Mouse (Mus musculus) liver, embryonic 16.5 days (tissue): ENCODE data around the gene Npas3. TPM values are rescaled to one million over a fixed set of nuclear protein-coding genes. Genes with fewer than 3 reads are reported as not detected.

ENCODE experiments used
- ATAC-seq: fragments of 200-750 bp; cut with Nextera tagmentation; 2 replicates; pipeline ENCODE4 v1.8.0; 2017; ENCODE audit warnings: low read depth, mild to moderate bottlenecking, moderate number of reproducible peaks, moderate library complexity
- H3K27ac ChIP-seq: fragments of 300-500 bp; sonication (generic); 2 replicates; pipeline ENCODE4 v1.5.1; 2014; ENCODE audit warnings: mild to moderate bottlenecking, low read length
- H3K27me3 ChIP-seq: fragments of 300-500 bp; sonication (generic); 2 replicates; pipeline ENCODE4 v1.6.1; 2014; ENCODE audit warnings: low read depth, low read length, mixed read lengths; ENCODE audit not compliant: control insufficient read depth, insufficient read depth
- H3K36me3 ChIP-seq: fragments of 300-500 bp; sonication (generic); 2 replicates; pipeline ENCODE4 v1.6.1; 2014; ENCODE audit warnings: mild to moderate bottlenecking; ENCODE audit not compliant: control insufficient read depth, insufficient read depth
- H3K4me1 ChIP-seq: fragments of 300-500 bp; sonication (generic); 2 replicates; pipeline ENCODE4 v1.6.1; 2014; ENCODE audit warnings: low read depth, low read length, mixed read lengths; ENCODE audit not compliant: control insufficient read depth
- H3K4me2 ChIP-seq: fragments of 300-500 bp; sonication (generic); 2 replicates; pipeline ENCODE4 v1.6.1; 2014; ENCODE audit warnings: low read depth, low read length, mixed read lengths
- H3K4me3 ChIP-seq: fragments of 300-500 bp; sonication (generic); 2 replicates; pipeline ENCODE4 v1.5.1; 2014; ENCODE audit warnings: low read depth, mild to moderate bottlenecking, low read length
- H3K9ac ChIP-seq: fragments of 300-500 bp; sonication (generic); 2 replicates; pipeline ENCODE4 v1.6.1; 2014; ENCODE audit warnings: low read depth, low read length
- H3K9me3 ChIP-seq: fragments of 300-500 bp; sonication (generic); replicated peaks from 2 replicates; pipeline ENCODE4 v1.6.1; 2016; ENCODE audit warnings: low read length; ENCODE audit not compliant: control insufficient read depth
- WGBS: fragments of 180-500 bp; shearing (Covaris S2); extraction: QIAGEN DNeasy Blood & Tissue Kit; methylation state at CpG from one replicate; pipeline ENCODE4 v1.1.7; 2014; ENCODE audit not compliant: insufficient replicate concordance; 5-methylcytosine and 5-hydroxymethylcytosine counted together
- polyA plus RNA-seq: library from polyadenylated mRNA; unstranded; fragments of >200 nt; fragmentation: Nextera tagmentation; extraction: Ambion mirVana; gene quantifications from 2 replicates; pipeline ENCODE4 v1.2.1, GENCODE M21; 2015

The Npas3 gene
- polyA plus RNA-seq, 1 experiment from 2014 or later: 0.12 TPM

- no peaks in the 10 kb centered on the region for H3K27me3 ChIP-seq
- no peaks in the 10 kb centered on the region for H3K4me1 ChIP-seq
- no peaks in the 10 kb centered on the region for H3K9me3 ChIP-seq
- no peak overlapping the region for H3K9ac ChIP-seq
- no peaks in the 10 kb centered on the region for H3K36me3 ChIP-seq
- no peak overlapping the region for H3K27ac ChIP-seq
- WGBS: 61% methylated on average over 11 of the region's 11 CpGs
- H3K4me2 ChIP-seq: no peak overlapping the region
- ATAC-seq: no peak
- no peak overlapping the region for H3K4me3 ChIP-seq
Observed at GRCm38 (mm10) chr12:53624379-53625021, 376.0 kb downstream of the Npas3 start.

- Histone ChIP-seq H3K9me3 (no peaks in the 10 kb centered on the region), H3K27ac (no peak overlapping the region), H3K4me2 (no peak overlapping the region), H3K36me3 (no peaks in the 10 kb centered on the region), H3K9ac (no peak overlapping the region), H3K4me1 (no peaks in the 10 kb centered on the region), H3K4me3 (no peak overlapping the region), H3K27me3 (no peaks in the 10 kb centered on the region)
- 69% methylated on average over 8 of the region's 8 CpGs for WGBS
- no peak for ATAC-seq
Observed at GRCm38 (mm10) chr12:53629483-53630120, 381.1 kb downstream of the Npas3 start.

DNA sequence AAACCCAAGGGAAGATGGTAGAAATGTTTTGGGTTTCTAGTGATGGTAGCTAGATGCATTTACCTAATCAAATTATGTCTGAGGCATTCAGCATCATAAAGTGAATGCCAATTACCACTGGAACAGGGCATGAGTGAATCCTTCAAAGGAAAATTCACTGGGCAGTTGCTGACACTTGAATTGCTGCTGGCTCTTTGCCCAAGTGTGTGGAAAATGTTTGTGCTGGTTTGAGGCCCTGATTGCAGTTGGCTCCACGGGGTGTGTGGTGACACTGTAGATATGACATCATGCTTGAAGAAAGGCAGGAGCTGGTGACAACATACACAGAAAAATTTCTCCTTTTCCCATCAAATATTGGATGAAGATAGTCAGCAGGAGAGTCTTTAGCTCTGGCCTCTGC is 382.1 kb downstream of the Npas3 start:
- WGBS: 30% methylated on average over 1 of the region's 1 CpGs
- no peak for ATAC-seq
- Histone ChIP-seq H3K4me3 (no peak overlapping the region), H3K27me3 (no peaks in the 10 kb centered on the region), H3K4me1 (no peaks in the 10 kb centered on the region), H3K9me3 (no peaks in the 10 kb centered on the region), H3K27ac (no peak overlapping the region), H3K36me3 (no peaks in the 10 kb centered on the region), H3K4me2 (no peak overlapping the region), H3K9ac (no peak overlapping the region)

DNA sequence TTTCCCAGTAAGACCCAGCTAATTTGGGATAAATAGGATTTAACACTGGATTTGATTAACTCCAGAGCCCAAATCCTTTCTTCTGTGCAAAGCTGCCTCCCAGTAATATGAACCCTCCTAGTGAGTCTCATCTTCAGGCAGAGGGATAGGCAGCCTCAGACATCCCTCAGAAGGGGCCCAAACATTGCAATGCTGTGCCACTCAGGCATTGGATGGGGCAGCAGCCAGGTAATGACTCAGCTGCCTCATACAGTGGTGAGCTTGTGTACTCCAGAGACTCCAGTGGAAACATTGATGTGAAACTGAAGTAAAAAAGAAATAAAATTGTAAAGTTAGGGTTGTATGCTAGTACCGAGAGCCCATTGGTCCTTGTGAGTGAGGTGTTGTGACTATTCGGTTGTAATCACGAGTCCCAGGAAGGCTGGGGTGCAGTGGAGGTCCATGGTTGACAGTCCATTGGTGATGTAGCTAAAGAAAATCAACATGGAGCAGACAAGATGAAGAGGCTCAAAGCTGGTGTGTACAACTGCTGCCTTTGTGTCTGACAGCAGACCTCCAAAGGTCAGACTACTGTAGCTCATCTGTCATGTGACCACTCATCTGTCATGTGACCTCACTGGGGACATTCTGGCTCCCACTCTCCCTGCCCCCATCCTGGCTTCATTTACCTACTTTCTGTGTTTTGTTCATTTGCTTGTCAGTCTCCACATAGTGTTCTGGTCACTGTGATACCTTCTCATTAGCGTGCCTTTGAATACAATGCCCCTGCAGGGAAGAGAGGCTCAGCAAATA is 383.0 kb downstream of the Npas3 start:
- no peaks in the 10 kb centered on the region for H3K9me3 ChIP-seq
- 59% methylated on average over 4 of the region's 4 CpGs for WGBS

DNA sequence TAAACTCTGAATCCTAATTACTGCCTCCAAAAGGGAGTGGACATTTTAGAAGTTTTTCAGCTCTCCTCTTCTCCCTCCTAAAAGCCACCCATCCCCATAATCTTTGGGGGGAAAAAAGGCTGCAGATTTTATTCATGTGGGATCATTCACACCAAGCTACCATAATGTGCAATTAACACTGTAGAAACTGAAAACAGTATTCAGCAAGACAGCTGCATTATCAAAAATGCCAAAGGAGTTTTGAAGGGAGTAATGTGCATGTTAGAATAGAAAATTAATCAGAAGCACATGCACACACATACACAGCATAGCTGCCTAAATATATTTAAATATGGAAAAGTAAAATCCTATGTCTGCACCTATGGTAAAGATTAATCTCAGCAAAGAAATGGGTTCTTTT is 390.1 kb downstream of the Npas3 start:
- Histone ChIP-seq H3K9ac (no peak overlapping the region), H3K27me3 (no peaks in the 10 kb centered on the region), H3K4me2 (no peak overlapping the region), H3K9me3 (no peaks in the 10 kb centered on the region), H3K4me3 (no peak overlapping the region), H3K36me3 (no peaks in the 10 kb centered on the region), H3K27ac (no peak overlapping the region), H3K4me1 (no peaks in the 10 kb centered on the region)
- ATAC-seq: no peak

More for the DNA sequence above, 383.0 kb downstream of the Npas3 start:
- ATAC-seq: no peak
- no peak overlapping the region for H3K9ac ChIP-seq
- H3K27ac ChIP-seq: no peak overlapping the region
- H3K4me3 ChIP-seq: no peak overlapping the region
- no peaks in the 10 kb centered on the region for H3K27me3 ChIP-seq
- no peaks in the 10 kb centered on the region for H3K36me3 ChIP-seq
- H3K4me2 ChIP-seq: no peak overlapping the region
- H3K4me1 ChIP-seq: no peaks in the 10 kb centered on the region

- no peaks in the 10 kb centered on the region for H3K4me1 ChIP-seq
- no peak overlapping the region for H3K9ac ChIP-seq
- no peaks in the 10 kb centered on the region for H3K36me3 ChIP-seq
- no peak overlapping the region for H3K4me2 ChIP-seq
- no peak for ATAC-seq
- 71% methylated on average over 2 of the region's 2 CpGs for WGBS
- H3K27me3 ChIP-seq: no peaks in the 10 kb centered on the region
- no peaks in the 10 kb centered on the region for H3K9me3 ChIP-seq
- no peak overlapping the region for H3K4me3 ChIP-seq
- no peak overlapping the region for H3K27ac ChIP-seq
Observed at GRCm38 (mm10) chr12:53647282-53647681, 398.8 kb downstream of the Npas3 start.

GRCm38 (mm10) chr12:53656301-53656700 is 407.8 kb downstream of the Npas3 start:
- Histone ChIP-seq H3K27ac (no peak overlapping the region), H3K4me3 (no peak overlapping the region), H3K4me2 (no peak overlapping the region), H3K36me3 (no peaks in the 10 kb centered on the region), H3K27me3 (no peaks in the 10 kb centered on the region), H3K4me1 (no peaks in the 10 kb centered on the region), H3K9me3 (no peaks in the 10 kb centered on the region), H3K9ac (no peak overlapping the region)
- WGBS: 71% methylated on average over 6 of the region's 6 CpGs
- no peak for ATAC-seq

DNA sequence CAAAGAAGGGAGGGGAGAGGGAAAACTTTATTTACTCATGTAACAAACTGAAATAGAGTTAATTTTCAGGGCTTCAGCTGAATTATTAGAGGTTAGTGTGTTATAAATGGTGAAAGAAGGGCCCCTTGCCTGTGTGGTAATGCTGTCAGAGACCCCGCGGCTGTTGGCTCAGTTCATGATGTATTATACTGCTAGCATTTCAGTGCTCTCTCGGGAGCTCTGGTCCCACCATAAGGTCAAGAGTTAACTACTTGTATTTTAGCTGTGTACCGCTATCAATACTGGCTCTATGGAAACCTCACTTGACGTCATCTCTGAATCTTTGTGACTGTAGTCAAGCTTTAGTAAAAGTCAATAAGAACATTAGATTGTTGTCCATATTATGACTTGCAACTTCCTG is 415.6 kb downstream of the Npas3 start:
- Histone ChIP-seq H3K4me2 (no peak overlapping the region), H3K36me3 (no peaks in the 10 kb centered on the region), H3K9me3 (no peaks in the 10 kb centered on the region), H3K27ac (no peak overlapping the region), H3K27me3 (no peaks in the 10 kb centered on the region), H3K4me3 (no peak overlapping the region), H3K4me1 (no peaks in the 10 kb centered on the region), H3K9ac (no peak overlapping the region)
- ATAC-seq: no peak
- 68% methylated on average over 5 of the region's 5 CpGs for WGBS

GRCm38 (mm10) chr12:53671846-53672245 is 423.4 kb downstream of the Npas3 start:
- no peak overlapping the region for H3K4me2 ChIP-seq
- no peak for ATAC-seq
- H3K36me3 ChIP-seq: no peaks in the 10 kb centered on the region
- no peak overlapping the region for H3K9ac ChIP-seq
- H3K4me3 ChIP-seq: no peak overlapping the region
- WGBS: 81% methylated on average over 2 of the region's 2 CpGs
- H3K4me1 ChIP-seq: no peaks in the 10 kb centered on the region
- no peak overlapping the region for H3K27ac ChIP-seq
- H3K9me3 ChIP-seq: no peaks in the 10 kb centered on the region
- H3K27me3 ChIP-seq: no peaks in the 10 kb centered on the region
